Mouse (Mus musculus) bone marrow, adult 2 months (tissue): Measurements from ENCODE around the gene Ints5. TPM values are rescaled to one million over a fixed set of nuclear protein-coding genes. Genes with fewer than 3 reads are reported as not detected.

Experiments
- H3K27ac ChIP-seq: fragments of 200-500 bp; 2 replicates; pipeline ENCODE4 v1.5.1; 2012; ENCODE audit warnings: low read depth, mild to moderate bottlenecking, control low read depth, inconsistent platforms, low read length; ENCODE audit not compliant: control insufficient read depth, poor library complexity, insufficient read depth
- H3K4me1 ChIP-seq: fragments of 200-500 bp; 2 replicates; pipeline ENCODE4 v1.6.1; 2011; ENCODE audit warnings: low read length; ENCODE audit not compliant: control insufficient read depth, insufficient read depth
- H3K4me3 ChIP-seq: fragments of 200-500 bp; replicated peaks from 2 replicates; pipeline ENCODE3; 2011; ENCODE audit warnings: mild to moderate bottlenecking, low read depth, low read length, control low read depth; ENCODE audit not compliant: control insufficient read depth
- CTCF ChIP-seq: fragments of 200-500 bp; IDR thresholded peaks from 2 replicates; pipeline ENCODE4 v1.5.1; 2011; ENCODE audit warnings: low read length, control low read depth; ENCODE audit not compliant: control insufficient read depth, insufficient read depth
- POLR2A ChIP-seq: fragments of 200-500 bp; IDR thresholded peaks from 2 replicates; pipeline ENCODE4 v1.6.1; 2011; ENCODE audit warnings: low read depth, mild to moderate bottlenecking, control low read depth, low read length, borderline replicate concordance; ENCODE audit not compliant: control insufficient read depth
- WGBS: fragments of 180-500 bp; shearing (Covaris S2); methylation state at CpG from one replicate; pipeline ENCODE4 v1.1.7; 2018; 5-methylcytosine and 5-hydroxymethylcytosine counted together
- polyA plus RNA-seq: library from polyadenylated mRNA; stranded (reverse); fragments of >200 nt; gene quantifications from 2 replicates; pipeline ENCODE4 v1.2.4, GENCODE M21; 2011; ENCODE audit warnings: low replicate concordance; ENCODE audit not compliant: missing spikeins, insufficient read depth, insufficient read length

The Ints5 gene
- polyA plus RNA-seq, 1 experiment: 12.1 TPM

DNA sequence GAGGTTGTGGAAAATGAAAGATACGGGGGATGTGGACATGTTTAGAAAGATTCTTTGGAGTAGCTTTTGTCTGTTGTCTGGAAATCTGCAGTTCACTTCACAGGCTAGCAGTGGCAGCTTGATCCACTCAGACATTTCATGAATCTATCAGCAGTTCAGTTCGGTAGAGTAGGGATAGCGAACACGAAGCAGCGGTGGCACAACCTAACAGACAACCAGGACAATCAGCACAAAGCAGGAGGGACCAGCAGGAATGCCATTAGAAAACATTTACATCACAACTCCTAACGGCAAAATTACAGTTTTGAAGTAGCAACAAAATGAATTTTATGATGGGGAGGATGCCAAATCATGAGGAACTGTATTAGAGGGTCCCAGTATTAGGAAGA lies 26.9 kb downstream of the Ints5 start:
- TF ChIP-seq POLR2A (no peak), CTCF (no peak)
- no peak overlapping the region; the same call in 1 of the 2 replicates for H3K27ac ChIP-seq
- peak overlapping the region; percentile 11 for H3K4me3 ChIP-seq
- peaks cover 3% of the 10 kb centered on the region; the same call in 1 of the 2 replicates for H3K4me1 ChIP-seq
- 70% methylated on average over 6 of the region's 6 CpGs for WGBS

DNA sequence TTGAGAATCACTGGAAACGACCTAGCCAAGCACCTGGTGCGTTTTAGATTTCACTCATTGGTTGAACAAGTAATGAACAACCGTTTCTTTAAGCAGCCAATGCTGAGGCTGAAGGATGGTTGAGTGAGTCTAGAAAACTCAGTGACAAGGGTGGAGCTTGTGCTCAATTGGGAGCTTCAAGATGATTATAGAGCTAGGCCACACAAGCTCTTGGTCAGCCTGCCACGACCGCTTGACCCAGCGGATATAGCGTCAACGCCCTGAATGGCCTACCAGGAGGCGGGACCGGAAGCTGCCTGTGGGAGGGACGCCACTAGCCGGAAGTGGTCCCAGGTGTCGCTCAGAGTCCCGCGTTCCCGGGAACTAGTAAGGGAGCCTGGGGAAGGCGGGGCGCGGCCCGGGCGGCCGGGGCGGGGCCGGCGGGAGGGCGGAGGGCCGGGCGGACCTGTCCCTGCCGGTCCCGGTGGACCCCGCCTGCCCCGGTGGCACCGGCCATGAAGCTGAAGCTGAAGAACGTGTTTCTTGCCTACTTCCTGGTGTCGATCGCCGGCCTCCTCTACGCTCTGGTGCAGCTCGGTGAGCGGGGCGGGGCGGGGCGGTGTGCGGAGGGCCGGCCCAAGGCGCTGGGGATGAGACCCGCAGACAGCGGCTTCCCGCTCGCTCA lies 27.4 kb downstream of the Ints5 start, which contains the start of gene B3gat3:
B3gat3 (plus strand) TSS at position 302 of the 664 bp plus-strand sequence.
- 1% methylated on average over 50 of the region's 50 CpGs for WGBS
- no peak for TF ChIP-seq CTCF
- TF ChIP-seq POLR2A: peak; percentile 66; the same call in 1 of the 2 replicates
- H3K4me1 ChIP-seq: peaks cover 3% of the 10 kb centered on the region; the same call in 1 of the 2 replicates
- H3K4me3 ChIP-seq: peak within 1 kb of the TSS; percentile 91
- H3K27ac ChIP-seq: peak within 1 kb of the TSS; percentile 86

DNA sequence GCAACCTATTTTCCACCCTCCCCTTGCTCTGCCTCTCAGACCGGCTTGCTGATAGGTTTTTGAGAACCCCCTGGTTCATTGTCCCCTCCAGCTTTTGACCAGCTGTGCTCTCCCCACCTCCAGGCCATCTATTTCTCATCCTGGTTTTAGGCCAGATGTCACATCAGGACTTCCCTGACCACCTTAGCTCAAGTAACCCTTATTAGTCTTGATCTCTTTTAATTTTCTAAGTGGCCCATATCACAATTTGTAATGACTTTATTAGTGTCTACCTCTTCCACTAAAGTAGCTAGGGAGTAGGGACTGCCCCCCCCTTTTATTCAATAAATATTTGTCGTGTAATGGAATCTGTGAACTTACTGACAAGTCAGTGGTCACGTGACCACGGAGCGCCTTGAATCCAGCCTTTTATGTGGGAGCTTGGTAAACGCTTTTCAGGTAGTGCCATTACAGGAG lies 28.1 kb downstream of the Ints5 start:
- H3K4me3 ChIP-seq: peak overlapping the region; percentile 91
- peaks cover 3% of the 10 kb centered on the region; the same call in 1 of the 2 replicates for H3K4me1 ChIP-seq
- TF ChIP-seq CTCF (no peak), POLR2A (no peak)
- under 1% methylated on average over 6 of the region's 6 CpGs for WGBS
- peak overlapping the region; percentile 86 for H3K27ac ChIP-seq

- WGBS: 56% methylated on average over 9 of the region's 9 CpGs
- peaks cover 3% of the 10 kb centered on the region; the same call in 1 of the 2 replicates for H3K4me1 ChIP-seq
- H3K27ac ChIP-seq: no peak overlapping the region
- no peak for TF ChIP-seq POLR2A
- TF ChIP-seq CTCF: no peak
- H3K4me3 ChIP-seq: peak overlapping the region; percentile 43
These were observed 28.9 kb downstream of the Ints5 start for GRCm38 (mm10) chr19:8921741-8922140.

DNA sequence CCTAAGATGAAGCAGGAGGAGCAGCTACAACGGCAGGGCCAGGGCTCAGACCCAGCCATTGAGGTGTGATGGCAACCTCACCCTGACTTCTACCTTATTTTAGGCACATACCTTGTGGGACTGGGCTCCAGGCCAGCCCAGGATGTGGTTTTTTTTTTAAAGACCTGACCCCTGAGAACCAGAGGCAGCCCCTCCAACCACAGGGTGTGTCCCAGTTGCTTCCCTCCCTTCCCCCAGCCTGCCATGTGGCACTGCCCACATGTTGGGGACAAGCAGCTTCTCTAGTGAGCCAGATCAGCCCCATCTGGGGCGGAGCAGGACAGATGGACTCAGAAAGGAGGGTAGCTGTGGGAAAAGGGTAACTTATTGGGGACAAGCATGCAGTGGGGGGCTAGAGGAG lies 34.0 kb downstream of the Ints5 start:
- Histone ChIP-seq H3K4me1 (peaks cover 1% of the 10 kb centered on the region), H3K27ac (no peak overlapping the region; the same call in 1 of the 2 replicates), H3K4me3 (no peak overlapping the region)
- WGBS: 29% methylated on average over 2 of the region's 2 CpGs
- TF ChIP-seq POLR2A (no peak), CTCF (no peak)

GRCm38 (mm10) chr19:8927891-8928525 lies 35.2 kb downstream of the Ints5 start:
- WGBS: 58% methylated on average over 12 of the region's 12 CpGs
- Histone ChIP-seq H3K4me3 (no peak overlapping the region), H3K4me1 (peaks cover 1% of the 10 kb centered on the region), H3K27ac (peak overlapping the region; percentile 22)
- TF ChIP-seq POLR2A (no peak), CTCF (no peak)

- peak; percentile 51; the same call in 1 of the 2 replicates for TF ChIP-seq POLR2A
- TF ChIP-seq CTCF: no peak
- Histone ChIP-seq H3K4me3 (peak overlapping the region; percentile 75), H3K27ac (peak overlapping the region; percentile 96), H3K4me1 (peaks cover 1% of the 10 kb centered on the region)
- 39% methylated on average over 16 of the region's 16 CpGs for WGBS
These were observed 36.0 kb downstream of the Ints5 start for GRCm38 (mm10) chr19:8928689-8929223.
